In genomic region chr7:6995251-6995650, GRCm38 (mm10) we compare ENCODE assay signal across 22 mouse cellular contexts. TPM values are rescaled to one million over a fixed set of nuclear protein-coding genes. Genes with fewer than 3 reads are reported as not detected.
DNase-seq lines count a peak whose midpoint lies in the region; TF ChIP-seq lines count a peak whose summit lies in the region.
"Not testable (repeated sequence)": the region's sequence is repeated elsewhere in the genome, so short reads cannot be mapped to it uniquely, and the experiment has no call there.
"Had no signal": no experiment of that assay in that cellular context is flagged by ENCODE, and none has a peak within 500 bp of the region (broad histone marks: within the 10 kb centered on the region; RNA-seq: fewer than 3 reads in every experiment).

Gene Aurkc (plus strand): TSS chr7:6995300.

- H3K9ac ChIP-seq in ES-E14 (ENCODE audit: insufficient read depth, low read depth, low read length, poor library complexity, severe bottlenecking), result not testable (repeated sequence)

- not testable (repeated sequence) for H3K9me3 ChIP-seq in E14TG2a.4 (ENCODE audit: low read length); ES-E14 (ENCODE audit: control insufficient read depth, insufficient read depth, low read depth, low read length)

- not testable (repeated sequence) for TF ChIP-seq CTCF in E14TG2a.4 (conservative IDR thresholded peaks at IDR 0.05; ENCODE audit: low read length); testis, adult 2 months (IDR thresholded peaks at IDR 0.05; ENCODE audit: control insufficient read depth, insufficient read depth, insufficient replicate concordance, low read depth, low read length)

- H3K4me3 ChIP-seq in E14TG2a.4 (replicated peaks; ENCODE audit: low read length) (peak within 1 kb of the TSS; percentile 66), ES-E14 (ENCODE audit: insufficient read depth in 1 of 2, low read depth in 1 of 2, low read length in 2 of 2, poor library complexity in 1 of 2, severe bottlenecking in 1 of 2) (peak within 1 kb of the TSS; percentile 51 to 62)
- peak within 1 kb of the TSS; percentile 70 for H3K4me3 ChIP-seq in testis, adult 2 months (ENCODE audit: control insufficient read depth, low read depth, low read length)

- not testable (repeated sequence) for H3K27ac ChIP-seq in ES-E14 (ENCODE audit: insufficient read depth, low read depth, low read length, poor library complexity, severe bottlenecking); testis, adult 2 months (ENCODE audit: control insufficient read depth, insufficient read depth, low read depth, low read length)

- DNase-seq in ES-CJ7 (ENCODE audit: low read depth, low spot score) (peak; percentile 48), R1 (ENCODE audit: low read depth, low spot score) (peak; percentile 74), ZHBTc4 (ENCODE audit: low read depth, low spot score) (peak; percentile 75)
- DNase-seq in ES-E14 (ENCODE audit: low read depth, low spot score), result not testable (repeated sequence)
- peak; percentile 63 for DNase-seq in heart, adult 11 months

- H3K36me3 ChIP-seq in E14TG2a.4 (ENCODE audit: insufficient read depth, low read length); ES-E14 (ENCODE audit: control insufficient read depth, insufficient read depth, low read length, poor library complexity, severe bottlenecking); testis, adult 2 months (ENCODE audit: control insufficient read depth, insufficient read depth, low read length): not testable (repeated sequence)

- not testable (repeated sequence) for H3K27me3 ChIP-seq in E14TG2a.4 (ENCODE audit: insufficient read depth, low read length); testis, adult 2 months (ENCODE audit: control insufficient read depth, insufficient read depth, low read length)

- in situ Hi-C loops in ES-E14 (cut with MboI; ENCODE audit: low sequenced_read_pairs in 2 of 2, unreplicated experiment in 2 of 2), result not testable (repeated sequence)

- TF ChIP-seq POLR2A in testis, adult 2 months (IDR thresholded peaks at IDR 0.05; ENCODE audit: control insufficient read depth, low read depth, low read length), result not testable (repeated sequence)

- peaks cover 40% of the 10 kb centered on the region for H3K4me1 ChIP-seq in E14TG2a.4 (replicated peaks; ENCODE audit: low read depth, low read length)
- not testable (repeated sequence) for H3K4me1 ChIP-seq in ES-E14 (ENCODE audit: control insufficient read depth in 2 of 2, insufficient read depth in 2 of 2, low read length in 2 of 2, poor library complexity in 1 of 2); testis, adult 2 months (ENCODE audit: control insufficient read depth, insufficient read depth, low read length)

RNA-seq across cellular contexts. Expression of gene Aurkc, which starts in this region (rescaled TPM):
- 8.4 and 9.8 TPM in 2 replicates for total RNA-seq in ES-E14 (2012; rRNA removed)
- 12.8 and 14.7 TPM in 2 replicates for polyA plus RNA-seq in testis, adult 2 months (2012; rRNA removed)
- total RNA-seq: adrenal gland, adult 18-20 months; adrenal gland, adult 2 months; adrenal gland, adult 8-10 months; adrenal gland, postnatal 10 days; adrenal gland, postnatal 14 days; adrenal gland, postnatal 25 days; adrenal gland, postnatal 36 days; adrenal gland, postnatal 4 days; G1E; MEL had no signal
- polyA plus RNA-seq: activated CD4-positive, CD25-positive, alpha-beta regulatory T cell, adult 4 months; adrenal gland, adult 2 months; C2C12; CD4-positive, CD25-positive, alpha-beta regulatory T cell, adult 4 months; cerebellum, adult 2 months; G1E; Patski had no signal
